ENCODE assay signal across 8 mouse cellular contexts in genomic region chr4:118083217-118083951, GRCm38 (mm10). TPM values are rescaled to one million over a fixed set of nuclear protein-coding genes. Genes with fewer than 3 reads are reported as not detected.
A peak's percentile ranks its signal among the peaks of the same experiment; 100 is the strongest.
DNase-seq lines count a peak whose midpoint lies in the region; ATAC-seq and TF ChIP-seq lines count a peak whose summit lies in the region.

No protein-coding gene starts in this region.

- no peak overlapping the region for H3K27ac ChIP-seq in embryonic facial prominence, embryonic 12.5 days
- H3K27ac ChIP-seq in limb, embryonic 10.5 days = 0 out of 2 replicates have a peak overlapping the region, but pooled peaks have one; percentile 32
- 0 out of 2 replicates have a peak overlapping the region, but pooled peaks have one; percentile 41 for H3K27ac ChIP-seq in midbrain, embryonic 13.5 days
- no peak overlapping the region for H3K27ac ChIP-seq in small intestine, adult 2 months (ENCODE audit: insufficient read depth, low read depth, low read length)

- H3K4me1 ChIP-seq in embryonic facial prominence, embryonic 12.5 days = peaks cover 4% of the 10 kb centered on the region; the same call in 1 of the 2 replicates
- H3K4me1 ChIP-seq in limb, embryonic 10.5 days = peaks cover 7% of the 10 kb centered on the region
- peaks cover 4% of the 10 kb centered on the region for H3K4me1 ChIP-seq in midbrain, embryonic 13.5 days (replicated peaks)
- peaks cover 2% of the 10 kb centered on the region; the same call in 1 of the 2 replicates for H3K4me1 ChIP-seq in small intestine, adult 2 months (ENCODE audit: control insufficient read depth, insufficient read depth, insufficient read length, low read length)

- no peaks in the 10 kb centered on the region for H3K36me3 ChIP-seq in embryonic facial prominence, embryonic 12.5 days
- no peaks in the 10 kb centered on the region for H3K36me3 ChIP-seq in limb, embryonic 10.5 days
- no peaks in the 10 kb centered on the region for H3K36me3 ChIP-seq in midbrain, embryonic 13.5 days
- no peaks in the 10 kb centered on the region for H3K36me3 ChIP-seq in small intestine, adult 2 months (ENCODE audit: control insufficient read depth, insufficient read depth, low read length)

- H3K9me3 ChIP-seq in embryonic facial prominence, embryonic 12.5 days = no peaks in the 10 kb centered on the region
- no peaks in the 10 kb centered on the region for H3K9me3 ChIP-seq in limb, embryonic 10.5 days (replicated peaks)
- H3K9me3 ChIP-seq in midbrain, embryonic 13.5 days = no peaks in the 10 kb centered on the region

- peak; percentile 78 for DNase-seq in 3134 (ENCODE audit: extremely low read depth, insufficient read length, low spot score)
- peak; percentile 95 for DNase-seq in adrenal gland, postnatal 25 days
- DNase-seq in heart, adult 18-20 months = peak; percentile 92 to 98
- peak; percentile 96 for DNase-seq in kidney, adult 18-20 months
- DNase-seq in limb, embryonic 10.5 days (ENCODE audit: low spot score) = peak; percentile 98

- 34% methylated on average over 14 of the region's 14 CpGs for WGBS in embryonic facial prominence, embryonic 12.5 days
- 37% methylated on average over 14 of the region's 14 CpGs for WGBS in limb, embryonic 10.5 days
- 39% methylated on average over 14 of the region's 14 CpGs for WGBS in midbrain, embryonic 13.5 days
- WGBS in small intestine, adult 2 months = 31% methylated on average over 14 of the region's 14 CpGs

- ATAC-seq in embryonic facial prominence, embryonic 12.5 days (ENCODE audit: insufficient number of reproducible peaks, insufficient read depth, low FRiP score, low TSS enrichment) = peak; percentile 80
- ATAC-seq in midbrain, embryonic 13.5 days = peak; percentile 94

- TF ChIP-seq POLR2A in small intestine, adult 2 months (IDR thresholded peaks at IDR 0.05; ENCODE audit: low read depth, low read length) = no peak

- no peak overlapping the region for H3K9ac ChIP-seq in embryonic facial prominence, embryonic 12.5 days
- no peak overlapping the region for H3K9ac ChIP-seq in midbrain, embryonic 13.5 days (replicated peaks)

- no peak overlapping the region for H3K4me2 ChIP-seq in embryonic facial prominence, embryonic 12.5 days (replicated peaks)
- H3K4me2 ChIP-seq in midbrain, embryonic 13.5 days (replicated peaks) = no peak overlapping the region

- no peaks in the 10 kb centered on the region for H3K27me3 ChIP-seq in embryonic facial prominence, embryonic 12.5 days
- no peaks in the 10 kb centered on the region for H3K27me3 ChIP-seq in limb, embryonic 10.5 days (ENCODE audit: low read depth, poor library complexity, severe bottlenecking)
- no peaks in the 10 kb centered on the region for H3K27me3 ChIP-seq in midbrain, embryonic 13.5 days
- H3K27me3 ChIP-seq in small intestine, adult 2 months (ENCODE audit: control insufficient read depth, insufficient read depth, low read length) = no peaks in the 10 kb centered on the region

- TF ChIP-seq CTCF in small intestine, adult 2 months (IDR thresholded peaks at IDR 0.05; ENCODE audit: extremely low read depth, insufficient read length, insufficient replicate concordance, low read depth, low read length) = peak; percentile 97

- H3K4me3 ChIP-seq in embryonic facial prominence, embryonic 12.5 days = no peak overlapping the region
- no peak overlapping the region for H3K4me3 ChIP-seq in limb, embryonic 10.5 days
- no peak overlapping the region for H3K4me3 ChIP-seq in midbrain, embryonic 13.5 days (replicated peaks)
- H3K4me3 ChIP-seq in small intestine, adult 2 months (ENCODE audit: low read depth, low read length) = no peak overlapping the region

RNA-seq across cellular contexts. Expression of gene St3gal3, which starts 51.3 kb away (rescaled TPM):
- total RNA-seq in adrenal gland, postnatal 25 days (2021) = 33.0 and 36.1 TPM in 2 replicates
- polyA plus RNA-seq in embryonic facial prominence, embryonic 12.5 days (2016; fragmentation: Nextera tagmentation; extraction: Ambion mirVana) = 10.8 and 12.0 TPM in 2 replicates
- total RNA-seq in heart, adult 18-20 months (2021) = 10 to 100 TPM; 55.9 to 57.6 TPM
- 6.8 and 7.2 TPM in 2 replicates for polyA plus RNA-seq in limb, embryonic 10.5 days (2016; fragmentation: Nextera tagmentation; extraction: Ambion mirVana)
- polyA plus RNA-seq in midbrain, embryonic 13.5 days (2015; fragmentation: Nextera tagmentation; extraction: Ambion mirVana) = 9.7 and 12.5 TPM in 2 replicates
- polyA plus RNA-seq in small intestine, adult 2 months (2012; rRNA removed) = 6.6 and 8.1 TPM in 2 replicates

Comparison
In these comparisons a context has a peak if more than half of its experiments do, and no peak if none do; other contexts are left out.
1. H3K27ac ChIP-seq: peak in limb, embryonic 10.5 days (single experiment) and midbrain, embryonic 13.5 days (single experiment); none in embryonic facial prominence, embryonic 12.5 days (single experiment) and small intestine, adult 2 months (single experiment).
2. Peak in every context shown above with its lines, with median percentiles within 50 percentile points of each other: DNase-seq.